Mouse (Mus musculus): Measurements from ENCODE around the gene Mmadhc. TPM values are rescaled to one million over a fixed set of nuclear protein-coding genes. Genes with fewer than 3 reads are reported as not detected.

Mmadhc gene
- 71.8 TPM for polyA plus RNA-seq (2017; shearing (Covaris generic))

DNA sequence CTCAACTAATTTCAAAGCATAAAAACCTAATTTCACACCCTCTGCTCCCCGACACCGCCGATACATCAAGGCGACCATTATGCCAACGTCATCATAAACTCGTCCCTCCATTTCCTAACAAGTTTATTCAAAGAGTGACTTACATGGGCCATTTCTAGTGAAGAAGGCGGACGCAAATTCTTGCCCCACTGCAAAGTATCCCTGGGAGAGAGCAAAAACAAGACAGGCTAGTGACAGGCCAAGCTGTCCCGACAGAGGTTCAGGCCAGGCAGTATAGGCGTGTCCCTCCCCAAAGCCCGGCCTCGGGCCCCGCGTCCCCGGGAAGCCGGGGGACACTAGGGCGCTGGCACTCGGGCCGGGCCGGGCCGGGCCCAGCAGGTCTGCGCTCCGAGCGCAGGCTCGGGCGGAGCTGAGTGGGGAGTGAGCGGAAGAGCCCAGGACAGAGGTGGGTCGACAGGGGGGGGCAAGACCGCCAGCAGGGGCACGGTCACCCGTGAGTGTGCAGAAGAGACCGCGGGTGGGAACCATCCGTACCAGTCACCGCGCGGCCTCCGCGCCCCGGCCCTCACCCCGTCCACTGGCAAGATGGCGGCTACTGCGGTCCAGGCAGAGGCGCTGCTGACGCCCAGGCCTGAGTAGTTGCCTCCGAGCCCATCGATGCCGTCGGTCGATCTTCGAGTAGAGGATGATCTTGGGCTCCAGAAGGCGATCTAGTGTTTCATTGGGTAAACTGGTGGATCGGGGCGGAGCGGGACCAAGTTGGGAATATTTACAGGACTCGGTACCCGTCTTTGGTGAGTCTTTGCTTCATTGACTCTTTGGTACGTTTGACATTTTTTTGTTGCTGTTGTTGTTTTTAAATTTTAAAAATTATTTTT is at the start of gene Mmadhc:
Gene Mmadhc, minus strand, starts transcription at position 693 of the 878 bp plus-strand sequence.

Other genes starting within 250 kb of the Mmadhc start
- gene Lypd6, start 230.4 kb downstream of the Mmadhc start, polyA plus RNA-seq (2017; shearing (Covaris generic)) = not detected

Data from activated CD4-positive, CD25-positive, alpha-beta regulatory T cell, adult 9 weeks (primary cell).